Mouse (Mus musculus) olfactory bulb, adult 2 months (tissue): ENCODE measurements around the gene Rpf2.

Source experiments
- CTCF ChIP-seq: fragments of 200-500 bp; IDR thresholded peaks from 2 replicates; pipeline ENCODE4 v1.5.1; 2012; ENCODE audit warnings: low read depth, mild to moderate bottlenecking, low read length, moderate library complexity; ENCODE audit not compliant: insufficient read depth
- POLR2A ChIP-seq: fragments of 200-500 bp; IDR thresholded peaks from 2 replicates; pipeline ENCODE4 v1.6.1; 2012; ENCODE audit warnings: mild to moderate bottlenecking, low read depth, low read length, moderate library complexity; ENCODE audit not compliant: insufficient read depth

DNA sequence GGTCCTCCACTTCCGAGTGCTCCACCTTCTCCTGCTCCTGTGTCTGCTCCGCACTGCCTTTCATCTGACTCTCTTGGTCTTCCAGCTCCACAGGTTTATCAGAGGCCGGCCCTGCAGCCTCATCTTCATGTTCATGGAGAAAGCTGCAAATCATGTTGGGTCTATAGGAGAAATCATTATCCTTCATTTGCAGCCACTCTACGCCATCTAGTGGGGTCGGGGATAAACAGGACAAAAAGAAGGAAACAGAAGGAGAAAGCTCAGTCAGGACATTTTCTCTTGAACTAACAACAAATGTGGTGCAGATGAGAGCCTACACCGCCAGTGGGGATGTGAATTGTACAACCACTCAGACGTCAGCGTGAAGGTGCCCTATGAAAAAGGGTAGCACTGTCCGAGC, 2.8 kb upstream of the Rpf2 start:
- TF ChIP-seq POLR2A = no peak
- no peak for TF ChIP-seq CTCF
